Mouse (Mus musculus) ES-E14 (cell line): Measurements from ENCODE around the gene Polk. TPM values are rescaled to one million over a fixed set of nuclear protein-coding genes. Genes with fewer than 3 reads are reported as not detected.

Experiments used
- DNase-seq: peaks from one replicate; pipeline ENCODE4 v3.0.0-alpha.2; 2013; ENCODE audit warnings: low read depth, low spot score
- H3K27ac ChIP-seq: 2 replicates; pipeline ENCODE4 v1.5.1; 2012; ENCODE audit warnings: low read depth, mild to moderate bottlenecking, low read length, moderate library complexity, mixed read lengths; ENCODE audit not compliant: poor library complexity, insufficient read depth, severe bottlenecking
- H3K36me3 ChIP-seq: 2 replicates; pipeline ENCODE4 v1.6.1; 2012; ENCODE audit warnings: mild to moderate bottlenecking, low read length, moderate library complexity, mixed read lengths; ENCODE audit not compliant: control insufficient read depth, poor library complexity, insufficient read depth, severe bottlenecking
- H3K4me1 ChIP-seq, 2 experiments: fragments of 150-350 bp in 1 of 2; sonication (generic) in 1 of 2; 2 replicates each; pipeline ENCODE4 v1.6.1; 2012; ENCODE audit warnings: low read length in 2 of 2, mild to moderate bottlenecking in 1 of 2, mixed read lengths in 1 of 2; ENCODE audit not compliant: control insufficient read depth in 2 of 2, insufficient read depth in 2 of 2, poor library complexity in 1 of 2
- H3K4me3 ChIP-seq, 2 experiments: fragments of 150-350 bp in 1 of 2; sonication (generic) in 1 of 2; 2 replicates each; pipeline ENCODE4 v1.5.1; 2012; ENCODE audit warnings: low read length in 2 of 2, low read depth in 1 of 2, mild to moderate bottlenecking in 1 of 2, mixed read lengths in 1 of 2; ENCODE audit not compliant: insufficient read depth in 1 of 2, poor library complexity in 1 of 2, severe bottlenecking in 1 of 2
- H3K9ac ChIP-seq: 2 replicates; pipeline ENCODE4 v1.6.1; 2012; ENCODE audit warnings: low read depth, mild to moderate bottlenecking, low read length, mixed read lengths; ENCODE audit not compliant: poor library complexity, insufficient read depth, severe bottlenecking
- H3K9me3 ChIP-seq: fragments of 150-350 bp; sonication (generic); 2 replicates; pipeline ENCODE4 v1.6.1; 2012; ENCODE audit warnings: low read depth, mild to moderate bottlenecking, low read length; ENCODE audit not compliant: control insufficient read depth, insufficient read depth
- CHD2 ChIP-seq: IDR thresholded peaks from 2 replicates; pipeline ENCODE4 v1.6.1; 2014; ENCODE audit warnings: mild to moderate bottlenecking, low read depth, low read length, inconsistent platforms
- HCFC1 ChIP-seq: IDR thresholded peaks from 2 replicates; pipeline ENCODE4 v1.6.1; 2012; ENCODE audit warnings: low read length, inconsistent platforms, borderline replicate concordance; ENCODE audit not compliant: insufficient read depth
- MAFK ChIP-seq: IDR thresholded peaks from 2 replicates; pipeline ENCODE4 v1.6.1; 2014; ENCODE audit warnings: mild to moderate bottlenecking, low read depth, low read length, inconsistent platforms; ENCODE audit not compliant: insufficient read depth
- ZC3H11A ChIP-seq: IDR thresholded peaks from 2 replicates; pipeline ENCODE4 v1.6.1; 2012; ENCODE audit warnings: low read depth, mild to moderate bottlenecking, inconsistent platforms, low read length, borderline replicate concordance
- ZNF384 ChIP-seq: IDR thresholded peaks from 2 replicates; pipeline ENCODE4 v1.6.1; 2012; ENCODE audit warnings: low read depth, low read length, inconsistent platforms
- in situ Hi-C, 2 experiments: fragments of 600-800 bp; cut with MboI; formaldehyde crosslinking; loops; one replicate each; pipeline ENCODE4 v1.15.1; 2025; ENCODE audit warnings: low sequenced_read_pairs in 2 of 2, inconsistent platforms in 1 of 2; ENCODE audit not compliant: unreplicated experiment in 2 of 2
- total RNA-seq: library from RNA; depleted of rRNA; stranded (reverse); fragments of 300-350 nt; gene quantifications from 2 replicates; pipeline ENCODE4 v1.2.3, GENCODE M21; 2012; rRNA removed

Gene Polk
- total RNA-seq, 1 experiment, result 23.7 TPM

DNA sequence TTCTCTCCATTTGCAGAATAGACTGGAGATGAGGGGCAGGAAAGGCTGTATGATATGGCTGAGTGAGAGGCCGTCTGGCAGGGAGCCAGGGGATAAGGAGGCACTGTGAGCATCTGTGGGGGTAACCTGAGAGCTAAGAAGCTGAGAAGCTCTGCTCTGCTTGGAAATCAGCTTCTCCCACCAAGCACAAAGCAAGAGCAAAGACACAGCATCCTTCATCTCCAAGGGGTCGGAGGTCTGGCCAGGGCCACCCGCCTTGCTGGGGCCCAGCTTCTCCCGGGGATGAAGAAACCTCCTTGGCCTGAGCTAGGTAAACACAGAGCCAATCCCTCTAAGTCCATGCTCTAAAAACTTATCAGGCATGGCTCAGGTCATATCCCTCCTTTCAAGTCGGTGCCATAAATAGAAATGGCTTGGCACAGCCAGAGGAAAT, 107.5 kb downstream of the Polk start:
- H3K4me1 ChIP-seq, result no peaks in the 10 kb centered on the region
- in situ Hi-C loops, result no loop called here
- no peak overlapping the region for H3K4me3 ChIP-seq
- no peak for DNase-seq
- no peaks in the 10 kb centered on the region for H3K36me3 ChIP-seq
- no peaks in the 10 kb centered on the region for H3K9me3 ChIP-seq
- H3K27ac ChIP-seq, result no peak overlapping the region
- no peak for TF ChIP-seq HCFC1
- TF ChIP-seq ZNF384, result no peak
- no peak for TF ChIP-seq CHD2
- TF ChIP-seq ZC3H11A, result no peak
- TF ChIP-seq MAFK, result no peak
- no peak overlapping the region for H3K9ac ChIP-seq

DNA sequence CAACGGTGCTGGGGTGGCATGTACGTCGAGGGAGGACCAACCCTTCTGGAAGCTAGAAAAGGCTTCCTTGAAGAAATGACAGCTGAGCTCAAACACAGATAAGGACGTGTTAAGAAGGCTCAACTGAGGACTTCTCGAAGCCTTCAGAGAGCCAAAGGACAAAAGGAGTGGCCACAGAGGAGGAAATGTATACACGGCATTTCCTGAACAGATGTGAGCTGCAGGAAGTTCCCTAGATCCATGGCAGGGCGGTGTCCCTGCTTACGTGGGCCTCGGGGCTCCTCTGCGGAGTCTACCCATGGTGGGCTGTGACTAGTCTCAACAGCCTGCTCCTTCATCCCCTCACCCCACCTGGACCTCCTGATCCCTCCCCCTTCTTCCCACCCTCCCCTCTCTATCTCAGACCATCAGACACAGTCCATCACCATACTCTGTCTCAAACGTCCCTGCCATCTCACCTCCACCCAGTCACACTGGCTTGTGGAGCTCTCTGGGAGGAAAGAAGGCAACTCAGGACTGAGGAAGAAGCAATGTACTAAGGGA, 108.7 kb downstream of the Polk start:
- Histone ChIP-seq H3K36me3 (no peaks in the 10 kb centered on the region), H3K9ac (no peak overlapping the region), H3K4me1 (no peaks in the 10 kb centered on the region), H3K27ac (no peak overlapping the region), H3K9me3 (no peaks in the 10 kb centered on the region), H3K4me3 (no peak overlapping the region)
- DNase-seq, result no peak
- TF ChIP-seq HCFC1 (no peak), ZNF384 (no peak), MAFK (no peak), CHD2 (no peak), ZC3H11A (no peak)
- in situ Hi-C loops, result no loop called here

DNA sequence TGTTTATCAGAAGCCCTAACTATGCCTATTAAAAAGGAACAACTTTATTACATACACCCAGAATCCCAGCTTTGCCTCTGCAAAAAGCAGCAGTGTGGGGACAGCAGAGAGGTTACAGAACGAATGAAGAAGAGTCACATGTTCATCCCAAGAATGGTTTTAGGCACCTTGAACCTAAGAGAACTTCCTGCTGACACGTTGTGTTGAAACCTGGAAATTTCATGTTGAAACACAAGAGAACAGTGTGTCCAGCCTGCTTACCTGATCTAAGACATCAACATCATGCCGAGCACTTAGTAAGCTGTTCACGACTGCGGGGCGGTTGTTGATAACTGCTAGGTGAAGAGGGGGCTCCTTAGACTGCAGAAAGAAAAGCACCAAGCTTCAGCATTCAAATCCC, 109.3 kb downstream of the Polk start:
- Histone ChIP-seq H3K36me3 (no peaks in the 10 kb centered on the region), H3K4me3 (no peak overlapping the region), H3K27ac (no peak overlapping the region), H3K9ac (no peak overlapping the region), H3K9me3 (no peaks in the 10 kb centered on the region), H3K4me1 (no peaks in the 10 kb centered on the region)
- in situ Hi-C loops, result no loop called here
- TF ChIP-seq MAFK (no peak), HCFC1 (no peak), ZNF384 (no peak), CHD2 (no peak), ZC3H11A (no peak)
- no peak for DNase-seq

GRCm38 (mm10) chr13:96432376-96432811, 110.0 kb downstream of the Polk start:
- Histone ChIP-seq H3K9me3 (no peaks in the 10 kb centered on the region), H3K27ac (no peak overlapping the region), H3K4me3 (no peak overlapping the region), H3K36me3 (no peaks in the 10 kb centered on the region), H3K9ac (no peak overlapping the region), H3K4me1 (no peaks in the 10 kb centered on the region)
- in situ Hi-C loops, result no loop called here
- DNase-seq, result no peak
- no peak for TF ChIP-seq ZC3H11A
- TF ChIP-seq HCFC1, result no peak
- TF ChIP-seq MAFK, result no peak
- TF ChIP-seq CHD2, result no peak
- TF ChIP-seq ZNF384, result no peak

GRCm38 (mm10) chr13:96431595-96432156, 110.7 kb downstream of the Polk start:
- Histone ChIP-seq H3K4me1 (no peaks in the 10 kb centered on the region), H3K9ac (no peak overlapping the region), H3K4me3 (no peak overlapping the region), H3K27ac (no peak overlapping the region), H3K9me3 (no peaks in the 10 kb centered on the region), H3K36me3 (no peaks in the 10 kb centered on the region)
- peak; percentile 74 for DNase-seq
- TF ChIP-seq ZC3H11A (peak; percentile 80), MAFK (no peak), HCFC1 (no peak), CHD2 (no peak)
- in situ Hi-C loops, result no loop called here

Other genes starting within 250 kb of the Polk start
- gene Poc5, start 154.3 kb downstream of the Polk start, total RNA-seq, result 14.5 and 14.8 TPM in 2 replicates
- 0.48 and 1.1 TPM in 2 replicates for gene Ankdd1b, start 71.4 kb downstream of the Polk start, total RNA-seq
- not detected in 2 replicates for gene Gm17622, start 51.8 kb downstream of the Polk start, total RNA-seq
- 21.8 and 23.6 TPM in 2 replicates for gene Col4a3bp, start within 50 bp of the Polk start, total RNA-seq
- gene Hmgcr, start 128.4 kb upstream of the Polk start, total RNA-seq, result 143 and 202 TPM in 2 replicates
- 1.1 and 1.4 TPM in 2 replicates for gene Ankrd31, start 205.7 kb upstream of the Polk start, total RNA-seq